Mouse (Mus musculus) MEL (cell line): ENCODE measurements around the gene Psg26. TPM values are rescaled to one million over a fixed set of nuclear protein-coding genes. Genes with fewer than 3 reads are reported as not detected.
"Not testable (repeated sequence)": the region's sequence is repeated elsewhere in the genome, so short reads cannot be mapped to it uniquely, and the experiment has no call there.

ENCODE experiments used
- DNase-seq: peaks from one replicate; pipeline ENCODE4 v3.0.0; 2011; ENCODE audit warnings: low read depth, low spot score
- H3K27ac ChIP-seq: 2 replicates; pipeline ENCODE4 v1.5.1; 2012; ENCODE audit warnings: low read depth, mild to moderate bottlenecking, control low read depth, low read length, moderate library complexity; ENCODE audit not compliant: control insufficient read depth
- H3K27me3 ChIP-seq, 2 experiments: fragments of 150-350 bp in 1 of 2; sonication (generic) in 1 of 2; 2 replicates each; pipeline ENCODE4 v1.6.1; 2012; ENCODE audit warnings: low read length in 2 of 2, mild to moderate bottlenecking in 2 of 2, improper control_type of control experiment in 1 of 2, moderate library complexity in 1 of 2; ENCODE audit not compliant: insufficient read depth in 2 of 2, control insufficient read depth in 1 of 2
- H3K36me3 ChIP-seq, 2 experiments: 2 replicates each; pipeline ENCODE4 v1.6.1; 2012 to 2014; ENCODE audit warnings: low read length in 2 of 2, improper control_type of control experiment in 1 of 2, inconsistent platforms in 1 of 2, mild to moderate bottlenecking in 1 of 2; ENCODE audit not compliant: insufficient read depth in 2 of 2, control insufficient read depth in 1 of 2
- H3K4me1 ChIP-seq, 2 experiments: fragments of 150-350 bp in 1 of 2; sonication (generic) in 1 of 2; 2 replicates each; pipeline ENCODE4 v1.6.1; 2012; ENCODE audit warnings: low read length in 2 of 2, improper control_type of control experiment in 1 of 2, mild to moderate bottlenecking in 1 of 2; ENCODE audit not compliant: insufficient read depth in 2 of 2, control insufficient read depth in 1 of 2
- H3K4me3 ChIP-seq, 2 experiments: fragments of 150-350 bp in 1 of 2; sonication (generic) in 1 of 2; 2 replicates each; pipeline ENCODE4 v1.5.1; 2012; ENCODE audit warnings: low read depth in 2 of 2, low read length in 2 of 2, mild to moderate bottlenecking in 2 of 2, moderate library complexity in 2 of 2, control low read depth in 1 of 2, improper control_type of control experiment in 1 of 2; ENCODE audit not compliant: control insufficient read depth in 1 of 2, insufficient read depth in 1 of 2
- H3K79me2 ChIP-seq: 2 replicates; pipeline ENCODE4 v1.6.1; 2012; ENCODE audit warnings: mild to moderate bottlenecking, low read length, moderate library complexity; ENCODE audit not compliant: control insufficient read depth, poor library complexity, insufficient read depth
- H3K9ac ChIP-seq: 2 replicates; pipeline ENCODE4 v1.6.1; 2012; ENCODE audit warnings: low read depth, mild to moderate bottlenecking, control low read depth, low read length, moderate library complexity; ENCODE audit not compliant: control insufficient read depth, poor library complexity, severe bottlenecking
- H3K9me3 ChIP-seq: fragments of 150-350 bp; sonication (generic); replicated peaks from 2 replicates; pipeline ENCODE4 v1.6.1; 2012; ENCODE audit warnings: mild to moderate bottlenecking, low read length, improper control_type of control experiment, moderate library complexity; ENCODE audit not compliant: insufficient read depth
- CTCF ChIP-seq, 3 experiments: IDR thresholded peaks in 2 of 3; conservative IDR thresholded peaks in 1 of 3; 2 replicates each; pipeline ENCODE4 v1.5.1; 2011 to 2012; ENCODE audit warnings: low read length in 3 of 3, low read depth in 2 of 3, mild to moderate bottlenecking in 2 of 3, improper control_type of control experiment in 1 of 3, inconsistent platforms in 1 of 3, mixed read lengths in 1 of 3, moderate library complexity in 1 of 3; ENCODE audit not compliant: control insufficient read depth in 1 of 3, insufficient read depth in 1 of 3, poor library complexity in 1 of 3, severe bottlenecking in 1 of 3
- E2F4 ChIP-seq: IDR thresholded peaks from 2 replicates; pipeline ENCODE4 v1.6.1; 2011; ENCODE audit warnings: low read depth, low read length, improper control_type of control experiment, borderline replicate concordance
- polyA plus RNA-seq, 2 experiments: library from polyadenylated mRNA; stranded (reverse) in 1 of 2; unstranded in 1 of 2; fragments of >175 nt in 1 of 2; fragments of >200 nt in 1 of 2; gene quantifications; 2 replicates each; pipeline versions ENCODE4 v1.2.1 to v1.2.4; 2012; ENCODE audit warnings: low replicate concordance in 2 of 2, low read depth in 1 of 2; ENCODE audit not compliant: insufficient read length in 2 of 2, insufficient read depth in 1 of 2, missing spikeins in 1 of 2
- total RNA-seq: library from RNA; depleted of rRNA; stranded (reverse); fragments of 300-350 nt; gene quantifications from 2 replicates; pipeline ENCODE4 v1.2.3, GENCODE M21; 2012; rRNA removed

Psg26 gene
- total and polyA plus RNA-seq, 3 experiments, result not detected

GRCm38 (mm10) chr7:18512417-18512816 lies 28.4 kb upstream of the Psg26 start:
- not testable (repeated sequence) for H3K79me2 ChIP-seq, H3K27me3 ChIP-seq, H3K36me3 ChIP-seq, H3K4me3 ChIP-seq, H3K9me3 ChIP-seq, H3K27ac ChIP-seq, H3K4me1 ChIP-seq, DNase-seq, H3K9ac ChIP-seq

GRCm38 (mm10) chr7:18511479-18511878 lies 27.5 kb upstream of the Psg26 start:
- Histone ChIP-seq H3K4me1 (no peaks in the 10 kb centered on the region), H3K36me3 (no peaks in the 10 kb centered on the region), H3K9ac (no peak overlapping the region), H3K27me3 (no peaks in the 10 kb centered on the region), H3K9me3 (no peaks in the 10 kb centered on the region), H3K27ac (no peak overlapping the region), H3K4me3 (no peak overlapping the region), H3K79me2 (no peaks in the 10 kb centered on the region)
- no peak for DNase-seq
- TF ChIP-seq E2F4 (no peak), CTCF (IDR thresholded peaks at IDR 0.05 in 2 of 3, conservative IDR thresholded peaks at IDR 0.05 in 1 of 3; ENCODE audit: control insufficient read depth in 1 of 3, insufficient read depth in 1 of 3, low read depth in 2 of 3, low read length in 3 of 3, poor library complexity in 1 of 3, severe bottlenecking in 1 of 3) (peak in 1 of 3 experiments; percentile 17; a peak in 1 of 6 replicates)

- H3K4me1 ChIP-seq, DNase-seq, H3K36me3 ChIP-seq, H3K9me3 ChIP-seq, H3K4me3 ChIP-seq, H3K9ac ChIP-seq, H3K27ac ChIP-seq, H3K79me2 ChIP-seq, H3K27me3 ChIP-seq: not testable (repeated sequence)
Measured at GRCm38 (mm10) chr7:18431941-18432340, 52.0 kb downstream of the Psg26 start, which contains the start of gene Psg28. TSS of gene Psg28 (minus strand) at chr7:18432041.

Other genes with a start within 250 kb of the Psg26 start
- gene Mill1, start 238.8 kb downstream of the Psg26 start, total RNA-seq, result not detected in 2 replicates
- gene Mill1, start 238.8 kb downstream of the Psg26 start, polyA plus RNA-seq, result not detected
- gene Psg18, start 129.2 kb downstream of the Psg26 start, total RNA-seq, result not detected in 2 replicates
- gene Psg18, start 129.2 kb downstream of the Psg26 start, polyA plus RNA-seq, result not detected
- not detected in 2 replicates for gene Psg28, start 52.1 kb downstream of the Psg26 start, total RNA-seq
- gene Psg28, start 52.1 kb downstream of the Psg26 start, polyA plus RNA-seq, result not detected
- gene Psg25, start 48.1 kb upstream of the Psg26 start, total RNA-seq, result not detected in 2 replicates
- gene Psg25, start 48.1 kb upstream of the Psg26 start, polyA plus RNA-seq, result not detected
- gene Psg27, start 83.1 kb upstream of the Psg26 start, total RNA-seq, result not detected in 2 replicates
- gene Psg27, start 83.1 kb upstream of the Psg26 start, polyA plus RNA-seq, result not detected
- not detected in 2 replicates for gene Psg23, start 132.3 kb upstream of the Psg26 start, total RNA-seq
- not detected for gene Psg23, start 132.3 kb upstream of the Psg26 start, polyA plus RNA-seq
- not detected in 2 replicates for gene Psg21, start 172.5 kb upstream of the Psg26 start, total RNA-seq
- gene Psg21, start 172.5 kb upstream of the Psg26 start, polyA plus RNA-seq, result not detected
- not detected in 2 replicates for gene Psg20, start 202.0 kb upstream of the Psg26 start, total RNA-seq
- gene Psg20, start 202.0 kb upstream of the Psg26 start, polyA plus RNA-seq, result not detected
- gene Psg22, start 233.9 kb upstream of the Psg26 start, total RNA-seq, result not detected in 2 replicates
- gene Psg22, start 233.9 kb upstream of the Psg26 start, polyA plus RNA-seq, result not detected